Mouse (Mus musculus) heart, embryonic 14.5 days (tissue): ENCODE results near the gene Pole3. TPM values are rescaled to one million over a fixed set of nuclear protein-coding genes. Genes with fewer than 3 reads are reported as not detected.
A peak's percentile ranks its signal among the peaks of the same experiment; 100 is the strongest.

Experiments used
- ATAC-seq: fragments of 200-750 bp; cut with Nextera tagmentation; 2 replicates; pipeline ENCODE4 v1.8.0; 2017; ENCODE audit warnings: low read depth, moderate TSS enrichment; ENCODE audit not compliant: insufficient number of reproducible peaks, insufficient read depth, low FRiP score
- H3K27ac ChIP-seq, 2 experiments: fragments of 200-500 bp in 1 of 2; fragments of 300-500 bp in 1 of 2; sonication (generic) in 1 of 2; replicated peaks in 1 of 2; 2 replicates each; pipeline ENCODE4 v1.5.1; 2012 to 2014; ENCODE audit warnings: low read depth in 2 of 2, low read length in 2 of 2, control low read depth in 1 of 2, mild to moderate bottlenecking in 1 of 2, mixed read lengths in 1 of 2; ENCODE audit not compliant: control insufficient read depth in 1 of 2, insufficient read depth in 1 of 2
- H3K27me3 ChIP-seq: fragments of 300-500 bp; sonication (generic); 2 replicates; pipeline ENCODE4 v1.6.1; 2014; ENCODE audit warnings: mild to moderate bottlenecking, low read length, control low read depth; ENCODE audit not compliant: control insufficient read depth, insufficient read depth
- H3K36me3 ChIP-seq: fragments of 300-500 bp; sonication (generic); 2 replicates; pipeline ENCODE4 v1.6.1; 2014; ENCODE audit warnings: mild to moderate bottlenecking, control low read depth, low read length, mixed read lengths; ENCODE audit not compliant: control insufficient read depth, insufficient read depth
- H3K4me1 ChIP-seq, 2 experiments: fragments of 200-500 bp in 1 of 2; fragments of 300-500 bp in 1 of 2; sonication (generic) in 1 of 2; 2 replicates each; pipeline ENCODE4 v1.6.1; 2012 to 2014; ENCODE audit warnings: low read length in 2 of 2, control low read depth in 1 of 2, mixed read lengths in 1 of 2; ENCODE audit not compliant: control insufficient read depth in 2 of 2, insufficient read depth in 2 of 2
- H3K4me2 ChIP-seq: fragments of 300-500 bp; sonication (generic); 2 replicates; pipeline ENCODE4 v1.6.1; 2014; ENCODE audit warnings: mild to moderate bottlenecking, low read length
- H3K4me3 ChIP-seq, 2 experiments: fragments of 200-500 bp in 1 of 2; fragments of 300-500 bp in 1 of 2; sonication (generic) in 1 of 2; 2 replicates each; pipeline ENCODE4 v1.5.1; 2012 to 2014; ENCODE audit warnings: low read length in 2 of 2, mild to moderate bottlenecking in 2 of 2, control low read depth in 1 of 2, low read depth in 1 of 2, moderate library complexity in 1 of 2; ENCODE audit not compliant: control insufficient read depth in 1 of 2, insufficient read depth in 1 of 2
- H3K9ac ChIP-seq: fragments of 300-500 bp; sonication (generic); 2 replicates; pipeline ENCODE4 v1.6.1; 2014; ENCODE audit warnings: mild to moderate bottlenecking, low read length
- H3K9me3 ChIP-seq: fragments of 300-500 bp; sonication (generic); 2 replicates; pipeline ENCODE4 v1.6.1; 2016; ENCODE audit warnings: low read length, control low read depth; ENCODE audit not compliant: control insufficient read depth
- WGBS: fragments of 180-500 bp; shearing (Covaris S2); extraction: QIAGEN DNeasy Blood & Tissue Kit; methylation state at CpG from one replicate; pipeline ENCODE4 v1.1.7; 2014; 5-methylcytosine and 5-hydroxymethylcytosine counted together
- polyA plus RNA-seq: library from polyadenylated mRNA; unstranded; fragments of >200 nt; fragmentation: Nextera tagmentation; extraction: Ambion mirVana; gene quantifications from 2 replicates; pipeline ENCODE4 v1.2.1, GENCODE M21; 2014

Gene Pole3
- polyA plus RNA-seq, 1 experiment from 2014 or later = 50.7 TPM

GRCm38 (mm10) chr4:62513998-62514506 lies 10.8 kb downstream of the Pole3 start:
- Histone ChIP-seq H3K4me1 (peaks cover 24 to 30% of the 10 kb centered on the region in 2 experiments), H3K27ac (no peak overlapping the region), H3K27me3 (no peaks in the 10 kb centered on the region), H3K4me2 (no peak overlapping the region), H3K9ac (no peak overlapping the region), H3K9me3 (no peaks in the 10 kb centered on the region), H3K4me3 (no peak overlapping the region), H3K36me3 (peaks cover 50% of the 10 kb centered on the region)
- ATAC-seq = no peak
- WGBS = 59% methylated on average over 11 of the region's 11 CpGs

- H3K9me3 ChIP-seq = no peaks in the 10 kb centered on the region
- H3K4me3 ChIP-seq = no peak overlapping the region
- no peak overlapping the region for H3K27ac ChIP-seq
- peaks cover 0 to under 1% of the 10 kb centered on the region in 2 experiments; a peak in 1 of 4 replicates for H3K4me1 ChIP-seq
- no peak for ATAC-seq
- no peak overlapping the region for H3K9ac ChIP-seq
- WGBS = 87% methylated on average over 11 of the region's 11 CpGs
- peaks cover 68% of the 10 kb centered on the region for H3K36me3 ChIP-seq
- no peaks in the 10 kb centered on the region for H3K27me3 ChIP-seq
- no peak overlapping the region for H3K4me2 ChIP-seq
Measured at GRCm38 (mm10) chr4:62509946-62510345, 14.9 kb downstream of the Pole3 start.

GRCm38 (mm10) chr4:62508839-62509238 lies 16.0 kb downstream of the Pole3 start:
- ATAC-seq = no peak
- H3K4me3 ChIP-seq = no peak overlapping the region
- H3K4me1 ChIP-seq = no peaks in the 10 kb centered on the region
- no peak overlapping the region for H3K4me2 ChIP-seq
- no peak overlapping the region for H3K27ac ChIP-seq
- peaks cover 66% of the 10 kb centered on the region for H3K36me3 ChIP-seq
- 90% methylated on average over 5 of the region's 5 CpGs for WGBS
- H3K9me3 ChIP-seq = no peaks in the 10 kb centered on the region
- H3K27me3 ChIP-seq = no peaks in the 10 kb centered on the region
- no peak overlapping the region for H3K9ac ChIP-seq

GRCm38 (mm10) chr4:62506798-62507197 lies 18.1 kb downstream of the Pole3 start:
- Histone ChIP-seq H3K9me3 (no peaks in the 10 kb centered on the region), H3K27ac (no peak overlapping the region), H3K9ac (no peak overlapping the region), H3K27me3 (no peaks in the 10 kb centered on the region), H3K4me2 (no peak overlapping the region), H3K4me1 (peaks cover 0 to 4% of the 10 kb centered on the region in 2 experiments; a peak in 1 of 4 replicates), H3K36me3 (peaks cover 45% of the 10 kb centered on the region), H3K4me3 (no peak overlapping the region)
- no peak for ATAC-seq
- 44% methylated on average over 2 of the region's 2 CpGs for WGBS

GRCm38 (mm10) chr4:62505991-62506390 lies 18.9 kb downstream of the Pole3 start:
- H3K27me3 ChIP-seq = no peaks in the 10 kb centered on the region
- no peak overlapping the region for H3K9ac ChIP-seq
- no peak for ATAC-seq
- H3K9me3 ChIP-seq = no peaks in the 10 kb centered on the region
- H3K4me3 ChIP-seq = no peak overlapping the region
- no peak overlapping the region for H3K27ac ChIP-seq
- H3K4me1 ChIP-seq = peaks cover 2 to 4% of the 10 kb centered on the region in 2 experiments; a peak in 3 of 4 replicates
- H3K36me3 ChIP-seq = peaks cover 37% of the 10 kb centered on the region
- no peak overlapping the region for H3K4me2 ChIP-seq
- 80% methylated on average over 3 of the region's 3 CpGs for WGBS

GRCm38 (mm10) chr4:62503374-62503970 lies 21.4 kb downstream of the Pole3 start, which contains the start of gene Hdhd3:
Gene Hdhd3 (minus strand): TSS chr4:62503467.
- peaks cover 27% of the 10 kb centered on the region for H3K36me3 ChIP-seq
- H3K4me2 ChIP-seq = peak within 1 kb of the TSS; percentile 63
- no peaks in the 10 kb centered on the region for H3K9me3 ChIP-seq
- no peaks in the 10 kb centered on the region for H3K27me3 ChIP-seq
- H3K4me3 ChIP-seq = peak within 1 kb of the TSS; percentile 68
- WGBS = 75% methylated on average over 3 of the region's 3 CpGs
- peak within 1 kb of the TSS; percentile 26 to 59; a peak in 3 of 4 replicates for H3K27ac ChIP-seq
- no peak for ATAC-seq
- H3K4me1 ChIP-seq = peaks cover 2 to 4% of the 10 kb centered on the region in 2 experiments; a peak in 3 of 4 replicates
- peak within 1 kb of the TSS; percentile 79 for H3K9ac ChIP-seq

GRCm38 (mm10) chr4:62502969-62503368 lies 21.9 kb downstream of the Pole3 start:
- Histone ChIP-seq H3K36me3 (peaks cover 24% of the 10 kb centered on the region), H3K4me2 (no peak overlapping the region), H3K27me3 (no peaks in the 10 kb centered on the region), H3K4me3 (no peak overlapping the region), H3K4me1 (peaks cover 2 to 4% of the 10 kb centered on the region in 2 experiments; a peak in 3 of 4 replicates), H3K9me3 (no peaks in the 10 kb centered on the region), H3K27ac (no peak overlapping the region; a peak in 1 of 4 replicates), H3K9ac (no peak overlapping the region)
- WGBS = 68% methylated on average over 7 of the region's 7 CpGs
- no peak for ATAC-seq
